Mouse (Mus musculus) embryonic facial prominence, embryonic 12.5 days (tissue): ENCODE results near the gene Nipa1. TPM values are rescaled to one million over a fixed set of nuclear protein-coding genes. Genes with fewer than 3 reads are reported as not detected.

ENCODE experiments used
- ATAC-seq: fragments of 200-750 bp; cut with Nextera tagmentation; 2 replicates; pipeline ENCODE4 v1.8.0; 2017; ENCODE audit not compliant: insufficient number of reproducible peaks, insufficient read depth, low FRiP score, low TSS enrichment
- H3K27ac ChIP-seq: fragments of 300-500 bp; sonication (generic); 2 replicates; pipeline ENCODE4 v1.5.1; 2016; ENCODE audit warnings: mild to moderate bottlenecking
- H3K27me3 ChIP-seq: fragments of 300-500 bp; sonication (generic); 2 replicates; pipeline ENCODE4 v1.6.1; 2016; ENCODE audit warnings: mild to moderate bottlenecking, moderate library complexity
- H3K36me3 ChIP-seq: fragments of 300-500 bp; sonication (generic); 2 replicates; pipeline ENCODE4 v1.6.1; 2016; ENCODE audit warnings: mild to moderate bottlenecking
- H3K4me1 ChIP-seq: fragments of 300-500 bp; sonication (generic); 2 replicates; pipeline ENCODE4 v1.6.1; 2016
- H3K4me2 ChIP-seq: fragments of 300-500 bp; sonication (generic); replicated peaks from 2 replicates; pipeline ENCODE4 v1.6.1; 2016; ENCODE audit warnings: mild to moderate bottlenecking, moderate library complexity
- H3K4me3 ChIP-seq: fragments of 300-500 bp; sonication (generic); 2 replicates; pipeline ENCODE4 v1.5.1; 2016; ENCODE audit warnings: mild to moderate bottlenecking
- H3K9ac ChIP-seq: fragments of 300-500 bp; sonication (generic); 2 replicates; pipeline ENCODE4 v1.6.1; 2016; ENCODE audit warnings: mild to moderate bottlenecking, moderate library complexity
- H3K9me3 ChIP-seq: fragments of 300-500 bp; sonication (generic); 2 replicates; pipeline ENCODE4 v1.6.1; 2016; ENCODE audit warnings: mild to moderate bottlenecking, moderate library complexity
- WGBS: fragments of 180-500 bp; shearing (Covaris S2); methylation state at CpG from one replicate; pipeline ENCODE4 v1.1.7; 2016; 5-methylcytosine and 5-hydroxymethylcytosine counted together
- polyA plus RNA-seq: library from polyadenylated mRNA; unstranded; fragments of >200 nt; fragmentation: Nextera tagmentation; extraction: Ambion mirVana; gene quantifications from 2 replicates; pipeline ENCODE4 v1.2.1, GENCODE M21; 2016

Gene Nipa1
- polyA plus RNA-seq, 1 experiment from 2014 or later = 9.9 TPM

GRCm38 (mm10) chr7:55966866-55967460 lies 52.8 kb downstream of the Nipa1 start:
- WGBS = 26% methylated on average over 3 of the region's 3 CpGs
- ATAC-seq = no peak
- no peak overlapping the region for H3K4me3 ChIP-seq
- H3K9ac ChIP-seq = no peak overlapping the region
- no peaks in the 10 kb centered on the region for H3K36me3 ChIP-seq
- no peaks in the 10 kb centered on the region for H3K27me3 ChIP-seq
- peaks cover 5% of the 10 kb centered on the region; the same call in 1 of the 2 replicates for H3K4me1 ChIP-seq
- H3K4me2 ChIP-seq = no peak overlapping the region
- no peaks in the 10 kb centered on the region for H3K9me3 ChIP-seq
- no peak overlapping the region for H3K27ac ChIP-seq

GRCm38 (mm10) chr7:55962004-55962908 lies 57.5 kb downstream of the Nipa1 start, which contains the start of gene Nipa2:
Nipa2 (minus strand) TSS chr7:55962476.
- peak; percentile 94 for ATAC-seq
- H3K4me1 ChIP-seq = peaks cover 6% of the 10 kb centered on the region; the same call in 1 of the 2 replicates
- H3K27ac ChIP-seq = peak within 1 kb of the TSS; percentile 89
- H3K9ac ChIP-seq = peak within 1 kb of the TSS; percentile 83
- no peaks in the 10 kb centered on the region for H3K27me3 ChIP-seq
- H3K4me3 ChIP-seq = peak within 1 kb of the TSS; percentile 99
- H3K9me3 ChIP-seq = no peaks in the 10 kb centered on the region
- WGBS = under 1% methylated on average over 70 of the region's 70 CpGs
- peak within 1 kb of the TSS; percentile 74 for H3K4me2 ChIP-seq
- no peaks in the 10 kb centered on the region for H3K36me3 ChIP-seq

GRCm38 (mm10) chr7:55960506-55960905 lies 59.2 kb downstream of the Nipa1 start:
- H3K27me3 ChIP-seq = no peaks in the 10 kb centered on the region
- ATAC-seq = no peak
- 94% methylated on average over 1 of the region's 1 CpGs for WGBS

GRCm38 (mm10) chr7:55959801-55960200 lies 60.0 kb downstream of the Nipa1 start:
- no peak for ATAC-seq
- H3K4me1 ChIP-seq = peaks cover 6% of the 10 kb centered on the region; the same call in 1 of the 2 replicates
- no peaks in the 10 kb centered on the region; the same call in 1 of the 2 replicates for H3K36me3 ChIP-seq
- H3K9ac ChIP-seq = no peak overlapping the region
- 95% methylated on average over 3 of the region's 3 CpGs for WGBS
- H3K4me3 ChIP-seq = no peak overlapping the region
- H3K4me2 ChIP-seq = no peak overlapping the region
- no peaks in the 10 kb centered on the region for H3K9me3 ChIP-seq
- H3K27ac ChIP-seq = no peak overlapping the region
- H3K27me3 ChIP-seq = no peaks in the 10 kb centered on the region

More at GRCm38 (mm10) chr7:55960506-55960905, 59.2 kb downstream of the Nipa1 start:
- Histone ChIP-seq H3K4me2 (0 out of 2 replicates have a peak overlapping the region, but pooled peaks have one; percentile 27), H3K27ac (no peak overlapping the region), H3K9ac (no peak overlapping the region), H3K9me3 (no peaks in the 10 kb centered on the region), H3K36me3 (no peaks in the 10 kb centered on the region), H3K4me3 (no peak overlapping the region), H3K4me1 (peaks cover 6% of the 10 kb centered on the region; the same call in 1 of the 2 replicates)

- 95% methylated on average over 4 of the region's 4 CpGs for WGBS
- Histone ChIP-seq H3K27me3 (no peaks in the 10 kb centered on the region), H3K27ac (no peak overlapping the region), H3K36me3 (peaks cover 8% of the 10 kb centered on the region), H3K4me2 (no peak overlapping the region), H3K9me3 (no peaks in the 10 kb centered on the region), H3K9ac (no peak overlapping the region), H3K4me1 (peaks cover 6% of the 10 kb centered on the region; the same call in 1 of the 2 replicates), H3K4me3 (no peak overlapping the region)
- ATAC-seq = no peak
Measured at GRCm38 (mm10) chr7:55957916-55958315, 61.8 kb downstream of the Nipa1 start.

GRCm38 (mm10) chr7:55957178-55957577 lies 62.6 kb downstream of the Nipa1 start:
- Histone ChIP-seq H3K27me3 (no peaks in the 10 kb centered on the region), H3K9ac (no peak overlapping the region), H3K4me1 (peaks cover 6% of the 10 kb centered on the region; the same call in 1 of the 2 replicates), H3K36me3 (peaks cover 8% of the 10 kb centered on the region), H3K9me3 (no peaks in the 10 kb centered on the region), H3K4me3 (no peak overlapping the region), H3K4me2 (no peak overlapping the region), H3K27ac (no peak overlapping the region)
- WGBS = 93% methylated on average over 3 of the region's 3 CpGs
- no peak for ATAC-seq

- Histone ChIP-seq H3K27me3 (no peaks in the 10 kb centered on the region), H3K36me3 (peaks cover 8% of the 10 kb centered on the region), H3K27ac (no peak overlapping the region), H3K4me1 (peaks cover 5% of the 10 kb centered on the region; the same call in 1 of the 2 replicates), H3K9ac (no peak overlapping the region), H3K4me3 (no peak overlapping the region), H3K9me3 (no peaks in the 10 kb centered on the region), H3K4me2 (no peak overlapping the region)
- ATAC-seq = no peak
- WGBS = 98% methylated on average over 2 of the region's 2 CpGs
Measured at GRCm38 (mm10) chr7:55956054-55956453, 63.7 kb downstream of the Nipa1 start.

GRCm38 (mm10) chr7:55938341-55938740 lies 81.4 kb downstream of the Nipa1 start:
- H3K36me3 ChIP-seq = 0 out of 2 replicates have a peak, but pooled peaks cover 4% of the 10 kb centered on the region
- H3K9me3 ChIP-seq = no peaks in the 10 kb centered on the region
- no peak overlapping the region for H3K4me2 ChIP-seq
- 80% methylated on average over 4 of the region's 4 CpGs for WGBS
- no peak overlapping the region for H3K27ac ChIP-seq
- no peak overlapping the region for H3K4me3 ChIP-seq
- H3K27me3 ChIP-seq = no peaks in the 10 kb centered on the region
- ATAC-seq = no peak
- H3K9ac ChIP-seq = no peak overlapping the region
- H3K4me1 ChIP-seq = no peaks in the 10 kb centered on the region

- Histone ChIP-seq H3K9ac (no peak overlapping the region), H3K4me3 (no peak overlapping the region), H3K9me3 (no peaks in the 10 kb centered on the region), H3K27ac (no peak overlapping the region), H3K27me3 (no peaks in the 10 kb centered on the region), H3K4me2 (no peak overlapping the region), H3K4me1 (no peaks in the 10 kb centered on the region), H3K36me3 (peaks cover 7% of the 10 kb centered on the region)
- 96% methylated on average over 2 of the region's 2 CpGs for whole genome bisulfite sequencing
- ATAC-seq = no peak
Measured at GRCm38 (mm10) chr7:55935025-55935424, 84.7 kb downstream of the Nipa1 start.

GRCm38 (mm10) chr7:55928649-55929048 lies 91.1 kb downstream of the Nipa1 start:
- ATAC-seq = no peak
- Histone ChIP-seq H3K9me3 (no peaks in the 10 kb centered on the region), H3K4me2 (no peak overlapping the region), H3K4me1 (no peaks in the 10 kb centered on the region), H3K27ac (no peak overlapping the region), H3K36me3 (peaks cover 48% of the 10 kb centered on the region), H3K4me3 (no peak overlapping the region), H3K27me3 (no peaks in the 10 kb centered on the region), H3K9ac (no peak overlapping the region)
- WGBS = 84% methylated on average over 2 of the region's 2 CpGs
